ENCODE assay signal across 8 mouse cellular contexts in the genomic region with DNA sequence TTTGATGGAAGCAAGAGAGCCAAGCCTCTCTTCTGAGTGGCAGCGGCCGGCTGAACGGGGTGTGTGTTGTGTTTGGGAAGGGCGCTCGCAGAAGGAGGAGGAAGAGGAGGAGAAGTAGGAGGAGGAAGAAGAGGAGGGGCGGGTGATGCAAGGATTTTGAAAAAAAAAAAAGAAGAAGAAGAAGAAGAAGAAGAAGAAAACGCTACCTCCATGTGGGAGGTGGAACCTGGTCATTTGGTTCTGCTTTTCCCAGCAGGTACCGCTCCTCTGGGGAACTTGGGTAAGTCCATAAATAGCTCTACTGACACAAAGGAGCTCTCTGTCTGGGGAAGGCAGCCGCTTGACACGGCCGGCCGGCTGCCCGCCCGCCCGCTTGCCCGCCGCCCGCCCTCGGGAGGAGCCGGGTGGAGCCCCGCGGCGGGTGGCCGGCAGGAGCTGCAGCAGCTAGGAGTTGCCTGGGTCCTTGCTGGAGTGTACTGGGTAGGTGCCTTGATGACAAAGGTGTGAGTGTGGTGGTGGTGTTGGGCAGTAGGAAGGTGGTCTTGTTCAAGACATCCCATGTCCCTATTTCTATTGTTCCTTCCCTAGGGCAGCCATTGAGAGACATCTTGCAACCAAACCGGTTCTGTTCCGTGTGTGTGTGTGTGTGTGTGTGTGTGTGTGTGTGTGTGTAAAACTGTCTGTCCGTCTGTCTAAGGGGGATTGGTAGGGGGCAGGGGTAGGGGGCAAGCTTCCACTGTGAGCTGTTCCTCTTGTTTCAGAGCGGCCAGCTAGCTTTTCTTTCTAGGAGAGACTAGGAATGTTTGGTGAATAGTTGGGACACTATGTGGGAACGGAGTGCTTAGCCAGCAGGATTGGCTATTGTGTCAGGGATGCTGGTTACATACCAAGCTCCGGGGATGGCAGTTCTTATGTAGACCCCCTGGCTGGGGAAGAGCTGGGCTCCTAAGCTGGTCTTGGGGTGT.
DNase-seq lines count a peak whose midpoint lies in the region; ATAC-seq and TF ChIP-seq lines count a peak whose summit lies in the region.

No protein-coding gene starts in this region.

- H3K9ac ChIP-seq in forebrain, embryonic 16.5 days (replicated peaks; ENCODE audit: low read depth, low read length) = peak overlapping the region; percentile 77
- H3K9ac ChIP-seq in midbrain, embryonic 16.5 days (ENCODE audit: low read depth, low read length) = peak overlapping the region; percentile 84

- no peaks in the 10 kb centered on the region for H3K9me3 ChIP-seq in forebrain, embryonic 16.5 days (ENCODE audit: control insufficient read depth, low read length)
- no peaks in the 10 kb centered on the region for H3K9me3 ChIP-seq in midbrain, embryonic 16.5 days (replicated peaks; ENCODE audit: control insufficient read depth, low read length, poor library complexity, severe bottlenecking)

- peaks cover 6% of the 10 kb centered on the region for H3K4me1 ChIP-seq in brown adipose tissue, adult 24 weeks (ENCODE audit: control insufficient read depth, insufficient read depth, insufficient read length, low read length)
- peaks cover 39% of the 10 kb centered on the region for H3K4me1 ChIP-seq in forebrain, embryonic 16.5 days (replicated peaks; ENCODE audit: control insufficient read depth, insufficient read depth, low read length)
- H3K4me1 ChIP-seq in midbrain, embryonic 16.5 days (ENCODE audit: control insufficient read depth, insufficient read depth, low read length) = peaks cover 45% of the 10 kb centered on the region

- peak overlapping the region; percentile 66 for H3K4me2 ChIP-seq in forebrain, embryonic 16.5 days (ENCODE audit: low read length)
- peak overlapping the region; percentile 87 for H3K4me2 ChIP-seq in midbrain, embryonic 16.5 days (ENCODE audit: low read length)

- TF ChIP-seq CTCF in gastrocnemius, adult 2 months (IDR thresholded peaks at IDR 0.05) = no peak

- H3K36me3 ChIP-seq in forebrain, embryonic 16.5 days (ENCODE audit: control insufficient read depth, insufficient read depth) = no peaks in the 10 kb centered on the region
- no peaks in the 10 kb centered on the region for H3K36me3 ChIP-seq in midbrain, embryonic 16.5 days (ENCODE audit: control insufficient read depth, insufficient read depth, low read length)

- no peaks in the 10 kb centered on the region for H3K27me3 ChIP-seq in forebrain, embryonic 16.5 days (replicated peaks; ENCODE audit: control insufficient read depth, insufficient read depth, low read length)
- H3K27me3 ChIP-seq in midbrain, embryonic 16.5 days (ENCODE audit: control insufficient read depth, insufficient read depth, low read depth, low read length) = no peaks in the 10 kb centered on the region

- intact Hi-C loops in gastrocnemius, adult 2 months (cut with DNase I) = no loop called here
- intact Hi-C loops in gastrocnemius, postnatal 14 days (cut with DNase I; ENCODE audit: low total_unique reads) = no loop called here
- intact Hi-C loops in left cerebral cortex, postnatal 14 days (cut with DNase I) = no loop called here
- intact Hi-C loops in left cerebral cortex, postnatal 4 days (cut with DNase I) = no loop called here

- WGBS in forebrain, embryonic 16.5 days = under 1% methylated on average over 30 of the region's 30 CpGs
- 2% methylated on average over 29 of the region's 30 CpGs for WGBS in midbrain, embryonic 16.5 days

- peak overlapping the region; percentile 64 for H3K4me3 ChIP-seq in gastrocnemius, adult 2 months
- peak overlapping the region; percentile 48 for H3K4me3 ChIP-seq in brown adipose tissue, adult 24 weeks (ENCODE audit: insufficient read depth, low read depth, low read length)
- peak overlapping the region; percentile 60 for H3K4me3 ChIP-seq in forebrain, embryonic 16.5 days (replicated peaks; ENCODE audit: low read length)
- peak overlapping the region; percentile 63 for H3K4me3 ChIP-seq in midbrain, embryonic 16.5 days (ENCODE audit: low read depth, low read length)

- peak overlapping the region; percentile 66 for H3K27ac ChIP-seq in gastrocnemius, adult 2 months
- H3K27ac ChIP-seq in brown adipose tissue, adult 24 weeks (replicated peaks; ENCODE audit: low read depth, low read length) = no peak overlapping the region
- H3K27ac ChIP-seq in forebrain, embryonic 16.5 days (ENCODE audit: low read length) = 0 out of 2 replicates have a peak overlapping the region, but pooled peaks have one; percentile 17
- H3K27ac ChIP-seq in midbrain, embryonic 16.5 days (ENCODE audit: low read length) = peak overlapping the region; percentile 74

- ATAC-seq in forebrain, embryonic 16.5 days = peak; percentile 57
- ATAC-seq in midbrain, embryonic 16.5 days = peak; percentile 44

- DNase-seq in gastrocnemius, adult 2 months = no peak
- DNase-seq in gastrocnemius, postnatal 14 days = no peak
- peak; percentile 58 to 70 for DNase-seq in kidney, postnatal 4 days
- DNase-seq in left cerebral cortex, postnatal 14 days (ENCODE audit: low spot score in 2 of 2) = no peak
- no peak for DNase-seq in left cerebral cortex, postnatal 4 days

Comparison
In these comparisons a context has a peak if more than half of its experiments do, and no peak if none do; other contexts are left out.
1. DNase-seq: peak in kidney, postnatal 4 days (2 of 2); none in gastrocnemius, adult 2 months (single experiment), gastrocnemius, postnatal 14 days (single experiment), left cerebral cortex, postnatal 14 days (0 of 2) and left cerebral cortex, postnatal 4 days (single experiment).
2. Peak in every context shown above with its lines, with median percentiles within 50 percentile points of each other: H3K4me3 ChIP-seq.